ENCODE assay signal across 8 mouse cellular contexts in the genomic region with DNA sequence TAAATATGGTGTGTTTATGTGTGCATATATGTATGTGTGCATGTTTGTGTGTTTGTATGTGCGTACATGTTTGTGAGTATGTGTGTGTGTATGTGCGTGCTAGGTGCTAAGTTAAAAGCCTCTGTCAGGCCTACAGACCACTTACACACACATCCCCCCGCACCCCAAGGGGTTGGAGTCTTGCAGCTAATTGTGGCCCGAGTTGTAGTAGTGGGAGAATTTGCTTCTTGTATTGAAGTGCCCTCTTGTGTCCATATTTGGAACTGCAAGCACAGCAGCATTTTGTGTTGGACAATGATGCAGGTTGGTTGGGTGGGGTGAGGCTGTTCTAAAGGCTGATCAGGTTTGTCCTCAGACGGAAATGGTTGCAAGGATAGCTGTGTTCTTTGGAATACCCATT. TPM values are rescaled to one million over a fixed set of nuclear protein-coding genes. Genes with fewer than 3 reads are reported as not detected.
DNase-seq lines count a peak whose midpoint lies in the region; ATAC-seq and TF ChIP-seq lines count a peak whose summit lies in the region.

No protein-coding gene starts in this region.

- H3K4me2 ChIP-seq in midbrain, embryonic 13.5 days (replicated peaks): no peak overlapping the region
- no peak overlapping the region for H3K4me2 ChIP-seq in forebrain, embryonic 16.5 days (ENCODE audit: low read length)

- WGBS in midbrain, embryonic 10.5 days: 41% methylated on average over 5 of the region's 5 CpGs
- WGBS in midbrain, embryonic 13.5 days: 43% methylated on average over 5 of the region's 5 CpGs
- WGBS in forebrain, embryonic 16.5 days: 34% methylated on average over 5 of the region's 5 CpGs

- TF ChIP-seq POLR2A in testis, adult 2 months (IDR thresholded peaks at IDR 0.05; ENCODE audit: control insufficient read depth, low read depth, low read length): no peak

- no peaks in the 10 kb centered on the region for H3K9me3 ChIP-seq in midbrain, embryonic 10.5 days (replicated peaks)
- no peaks in the 10 kb centered on the region for H3K9me3 ChIP-seq in midbrain, embryonic 13.5 days
- no peaks in the 10 kb centered on the region for H3K9me3 ChIP-seq in forebrain, embryonic 16.5 days (ENCODE audit: control insufficient read depth, low read length)

- H3K27ac ChIP-seq in midbrain, embryonic 10.5 days (replicated peaks): no peak overlapping the region
- H3K27ac ChIP-seq in midbrain, embryonic 13.5 days: no peak overlapping the region
- no peak overlapping the region for H3K27ac ChIP-seq in forebrain, embryonic 16.5 days (ENCODE audit: low read length)
- no peak overlapping the region for H3K27ac ChIP-seq in testis, adult 2 months (ENCODE audit: control insufficient read depth, insufficient read depth, low read depth, low read length)

- no peaks in the 10 kb centered on the region for H3K36me3 ChIP-seq in midbrain, embryonic 10.5 days
- no peaks in the 10 kb centered on the region for H3K36me3 ChIP-seq in midbrain, embryonic 13.5 days
- no peaks in the 10 kb centered on the region for H3K36me3 ChIP-seq in forebrain, embryonic 16.5 days (ENCODE audit: control insufficient read depth, insufficient read depth)
- H3K36me3 ChIP-seq in testis, adult 2 months (ENCODE audit: control insufficient read depth, insufficient read depth, low read length): no peaks in the 10 kb centered on the region

- no peak for ATAC-seq in midbrain, embryonic 13.5 days
- 0 out of 2 replicates have a peak, but pooled peaks have one; percentile 26 for ATAC-seq in forebrain, embryonic 16.5 days

- H3K9ac ChIP-seq in midbrain, embryonic 13.5 days (replicated peaks): no peak overlapping the region
- H3K9ac ChIP-seq in forebrain, embryonic 16.5 days (replicated peaks; ENCODE audit: low read depth, low read length): no peak overlapping the region

- H3K4me1 ChIP-seq in midbrain, embryonic 10.5 days: no peaks in the 10 kb centered on the region
- no peaks in the 10 kb centered on the region for H3K4me1 ChIP-seq in midbrain, embryonic 13.5 days (replicated peaks)
- no peaks in the 10 kb centered on the region for H3K4me1 ChIP-seq in forebrain, embryonic 16.5 days (replicated peaks; ENCODE audit: control insufficient read depth, insufficient read depth, low read length)
- H3K4me1 ChIP-seq in testis, adult 2 months (ENCODE audit: control insufficient read depth, insufficient read depth, low read length): peaks cover 2% of the 10 kb centered on the region; the same call in 1 of the 2 replicates

- H3K27me3 ChIP-seq in midbrain, embryonic 10.5 days (ENCODE audit: low read depth, poor library complexity, severe bottlenecking): no peaks in the 10 kb centered on the region
- no peaks in the 10 kb centered on the region for H3K27me3 ChIP-seq in midbrain, embryonic 13.5 days
- no peaks in the 10 kb centered on the region for H3K27me3 ChIP-seq in forebrain, embryonic 16.5 days (replicated peaks; ENCODE audit: control insufficient read depth, insufficient read depth, low read length)
- H3K27me3 ChIP-seq in testis, adult 2 months (ENCODE audit: control insufficient read depth, insufficient read depth, low read length): no peaks in the 10 kb centered on the region

- peak; percentile 43; the same call in 1 of the 2 replicates for TF ChIP-seq CTCF in testis, adult 2 months (IDR thresholded peaks at IDR 0.05; ENCODE audit: control insufficient read depth, insufficient read depth, insufficient replicate concordance, low read depth, low read length)

- DNase-seq in midbrain, embryonic 10.5 days (ENCODE audit: low spot score): peak; percentile 51
- DNase-seq in c-Kit-positive CD71-negative TER-119-negative erythroid progenitor cells, embryonic 14.5 days (ENCODE audit: low read depth): peak; percentile 70
- peak; percentile 50 for DNase-seq in hindlimb bud, embryonic 11.5 days (ENCODE audit: extremely low spot score, low read depth, low spot score)
- peak; percentile 56 to 81 for DNase-seq in left cerebral cortex, adult 18-20 months (ENCODE audit: low spot score in 2 of 2)
- peak; percentile 81 for DNase-seq in mesoderm, embryonic 11.5 days (ENCODE audit: low read depth, low spot score)

- H3K4me3 ChIP-seq in midbrain, embryonic 10.5 days: no peak overlapping the region
- no peak overlapping the region for H3K4me3 ChIP-seq in midbrain, embryonic 13.5 days (replicated peaks)
- no peak overlapping the region for H3K4me3 ChIP-seq in forebrain, embryonic 16.5 days (replicated peaks; ENCODE audit: low read length)
- H3K4me3 ChIP-seq in testis, adult 2 months (ENCODE audit: control insufficient read depth, low read depth, low read length): no peak overlapping the region

RNA-seq across cellular contexts. Expression of a gene that starts 35.7 kb away (rescaled TPM):
- not detected in 2 replicates for polyA plus RNA-seq in midbrain, embryonic 10.5 days (2016; fragmentation: Nextera tagmentation; extraction: Ambion mirVana)
- polyA plus RNA-seq in midbrain, embryonic 13.5 days (2015; fragmentation: Nextera tagmentation; extraction: Ambion mirVana): not detected in 2 replicates
- polyA plus RNA-seq in forebrain, embryonic 16.5 days (2015; fragmentation: Nextera tagmentation; extraction: Ambion mirVana): not detected in 2 replicates
- total RNA-seq in left cerebral cortex, adult 18-20 months (2021): not detected
- not detected in 2 replicates for polyA plus RNA-seq in testis, adult 2 months (2012; rRNA removed)

RNA-seq across cellular contexts. Expression of a gene that starts 39.3 kb away (rescaled TPM):
- polyA plus RNA-seq in midbrain, embryonic 10.5 days (2016; fragmentation: Nextera tagmentation; extraction: Ambion mirVana): 2.6 and 3.4 TPM in 2 replicates
- polyA plus RNA-seq in midbrain, embryonic 13.5 days (2015; fragmentation: Nextera tagmentation; extraction: Ambion mirVana): 2.0 and 2.2 TPM in 2 replicates
- 1.7 and 2.4 TPM in 2 replicates for polyA plus RNA-seq in forebrain, embryonic 16.5 days (2015; fragmentation: Nextera tagmentation; extraction: Ambion mirVana)
- total RNA-seq in left cerebral cortex, adult 18-20 months (2021): 10 to 100 TPM; 26.7 to 28.5 TPM
- 15.6 and 17.6 TPM in 2 replicates for polyA plus RNA-seq in testis, adult 2 months (2012; rRNA removed)

RNA-seq across cellular contexts. Expression of a gene that starts 49.3 kb away (rescaled TPM):
- polyA plus RNA-seq in midbrain, embryonic 10.5 days (2016; fragmentation: Nextera tagmentation; extraction: Ambion mirVana): 0.48 and 1.4 TPM in 2 replicates
- 3.0 and 6.2 TPM in 2 replicates for polyA plus RNA-seq in midbrain, embryonic 13.5 days (2015; fragmentation: Nextera tagmentation; extraction: Ambion mirVana)
- 1.2 and 1.9 TPM in 2 replicates for polyA plus RNA-seq in forebrain, embryonic 16.5 days (2015; fragmentation: Nextera tagmentation; extraction: Ambion mirVana)
- 1 to 10 TPM; 4.3 TPM for total RNA-seq in left cerebral cortex, adult 18-20 months (2021)
- 4.7 and 12.9 TPM in 2 replicates for polyA plus RNA-seq in testis, adult 2 months (2012; rRNA removed)

RNA-seq across cellular contexts. Expression of a gene that starts 58.8 kb away (rescaled TPM):
- 0.75 and 1.4 TPM in 2 replicates for polyA plus RNA-seq in midbrain, embryonic 10.5 days (2016; fragmentation: Nextera tagmentation; extraction: Ambion mirVana)
- 5.2 and 6.2 TPM in 2 replicates for polyA plus RNA-seq in midbrain, embryonic 13.5 days (2015; fragmentation: Nextera tagmentation; extraction: Ambion mirVana)
- 8.4 and 11.4 TPM in 2 replicates for polyA plus RNA-seq in forebrain, embryonic 16.5 days (2015; fragmentation: Nextera tagmentation; extraction: Ambion mirVana)
- 10 to 100 TPM; 85.7 to 89.8 TPM for total RNA-seq in left cerebral cortex, adult 18-20 months (2021)
- polyA plus RNA-seq in testis, adult 2 months (2012; rRNA removed): 52.1 and 53.0 TPM in 2 replicates
